Mouse (Mus musculus) myocyte (in vitro differentiated cells): ENCODE measurements around the gene Gabbr2.

Source experiments
- MAX ChIP-seq: IDR thresholded peaks from one replicate; pipeline ENCODE4 v1.6.1; 2011; ENCODE audit warnings: low read depth, mild to moderate bottlenecking, control low read depth
- POLR2A ChIP-seq: IDR thresholded peaks from one replicate; pipeline ENCODE4 v1.6.1; 2011; ENCODE audit warnings: low read depth, mild to moderate bottlenecking, control low read depth, moderate library complexity; ENCODE audit not compliant: insufficient read length
- TCF12 ChIP-seq: IDR thresholded peaks from one replicate; pipeline ENCODE4 v1.6.1; 2011; ENCODE audit warnings: mild to moderate bottlenecking, control low read depth; ENCODE audit not compliant: poor library complexity, insufficient read depth, severe bottlenecking

DNA sequence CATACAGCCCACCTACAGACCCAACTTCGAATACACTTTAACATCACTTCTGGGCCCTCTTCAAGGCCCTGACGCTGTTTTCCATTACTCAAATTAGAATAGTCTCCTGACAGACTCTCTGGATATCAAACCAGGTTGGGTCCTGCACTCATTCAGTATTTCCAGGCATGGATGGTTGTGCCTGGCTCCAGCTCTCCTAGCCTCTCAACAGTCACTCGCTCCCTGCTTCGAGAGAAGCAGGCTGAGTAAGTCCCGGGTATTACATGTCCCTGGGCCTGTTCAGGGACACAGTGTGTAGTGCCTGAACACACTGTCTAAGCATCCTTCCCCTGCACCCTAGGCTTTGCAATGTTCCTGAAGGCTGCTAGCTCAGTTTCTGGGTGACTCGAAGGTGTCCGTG is 14.5 kb downstream of the Gabbr2 start:
- TF ChIP-seq POLR2A (no peak), MAX (no peak), TCF12 (no peak)
